Mouse (Mus musculus): Measurements from ENCODE around the gene Fcrla. TPM values are rescaled to one million over a fixed set of nuclear protein-coding genes. Genes with fewer than 3 reads are reported as not detected.
"Not testable (repeated sequence)": the region's sequence is repeated elsewhere in the genome, so short reads cannot be mapped to it uniquely, and the experiment has no call there.

Gene Fcrla
- polyA plus RNA-seq, 1 experiment, result 6.4 TPM

DNA sequence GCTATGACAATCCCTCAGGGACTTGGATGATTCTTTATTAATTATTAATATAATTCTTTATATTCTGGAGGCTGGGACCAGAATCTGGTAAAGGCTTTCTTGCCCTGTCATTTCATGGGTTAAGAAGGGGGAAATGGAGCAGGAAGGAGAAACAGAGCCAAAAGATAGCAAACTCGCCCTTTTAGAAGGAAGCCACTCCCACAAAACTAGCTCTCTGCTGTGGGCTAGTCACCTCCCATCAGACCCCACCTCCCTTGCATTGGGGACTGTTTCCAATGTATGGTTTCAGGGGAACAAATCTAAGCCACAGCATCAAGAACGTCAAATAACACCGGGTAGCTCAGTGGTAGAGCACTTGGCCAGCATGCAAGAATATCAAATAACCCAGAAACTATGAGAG lies 30.8 kb upstream of the Fcrla start:
- TF ChIP-seq CTCF (conservative IDR thresholded peaks at IDR 0.05; ENCODE audit: insufficient read depth, insufficient read length, low read depth, low read length) (no peak), POLR2A (IDR thresholded peaks at IDR 0.05; ENCODE audit: low read depth, low read length) (no peak)
- WGBS, result 62% methylated on average over 3 of the region's 3 CpGs

DNA sequence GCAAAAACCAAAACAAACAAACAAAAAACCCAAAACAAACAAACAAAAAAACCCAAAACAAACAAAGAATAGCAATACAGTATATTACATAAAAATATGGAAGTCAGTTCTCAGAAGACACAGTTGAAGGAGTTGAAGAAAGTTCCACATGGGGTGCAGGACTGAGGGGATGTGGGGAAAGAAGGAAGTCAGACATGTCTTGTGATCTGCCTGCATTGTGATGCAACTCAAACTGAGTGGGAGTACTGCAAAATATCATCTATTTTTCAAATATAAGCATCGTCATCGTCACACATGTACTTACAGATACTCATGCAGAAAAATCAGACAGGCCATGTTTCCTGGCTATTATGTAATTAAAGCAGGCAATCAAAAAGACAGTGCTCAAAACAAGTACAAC lies 25.8 kb upstream of the Fcrla start:
- no peak for DNase-seq
- H3K36me3 ChIP-seq (ENCODE audit: control insufficient read depth, insufficient read depth, low read length), result no peaks in the 10 kb centered on the region
- no peak overlapping the region for H3K4me3 ChIP-seq (ENCODE audit: insufficient read depth, low read depth, low read length)
- H3K27ac ChIP-seq (ENCODE audit: insufficient read depth, low read depth, low read length), result no peak overlapping the region
- H3K4me1 ChIP-seq (ENCODE audit: control insufficient read depth, insufficient read depth, low read length), result no peaks in the 10 kb centered on the region
- no peaks in the 10 kb centered on the region for H3K27me3 ChIP-seq (replicated peaks; ENCODE audit: control insufficient read depth, insufficient read depth, low read length)
- WGBS, result 86% methylated on average over 2 of the region's 2 CpGs
- no peak for TF ChIP-seq POLR2A (IDR thresholded peaks at IDR 0.05; ENCODE audit: low read depth, low read length)
- TF ChIP-seq CTCF (conservative IDR thresholded peaks at IDR 0.05; ENCODE audit: insufficient read depth, insufficient read length, low read depth, low read length), result no peak

More for the DNA sequence above, 30.8 kb upstream of the Fcrla start:
- H3K27me3 ChIP-seq (replicated peaks; ENCODE audit: control insufficient read depth, insufficient read depth, low read length), result no peaks in the 10 kb centered on the region
- H3K4me3 ChIP-seq (ENCODE audit: insufficient read depth, low read depth, low read length), result no peak overlapping the region
- no peak for DNase-seq
- H3K27ac ChIP-seq (ENCODE audit: insufficient read depth, low read depth, low read length), result no peak overlapping the region
- H3K4me1 ChIP-seq (ENCODE audit: control insufficient read depth, insufficient read depth, low read length), result peaks cover 3% of the 10 kb centered on the region; the same call in 1 of the 2 replicates
- H3K36me3 ChIP-seq (ENCODE audit: control insufficient read depth, insufficient read depth, low read length), result no peaks in the 10 kb centered on the region

DNA sequence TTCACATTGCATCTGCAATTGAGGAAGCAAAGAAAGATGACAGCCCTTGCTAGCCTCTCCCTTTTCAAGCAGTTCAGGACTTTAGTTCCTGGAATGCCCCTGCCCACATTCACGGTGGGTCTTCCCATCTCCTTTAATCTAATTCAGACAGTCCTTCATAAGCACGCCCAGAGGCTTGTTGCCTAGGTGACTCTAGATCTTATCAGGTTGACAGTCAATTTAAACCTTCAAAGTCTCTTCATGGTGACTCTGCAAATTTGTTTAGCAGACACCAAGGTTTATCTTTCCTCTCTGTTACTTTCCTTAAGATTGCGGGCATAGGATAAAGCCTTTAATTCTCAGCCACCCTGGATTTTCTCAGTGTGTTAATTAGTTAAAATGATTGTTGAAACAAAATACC lies 23.4 kb upstream of the Fcrla start:
- Histone ChIP-seq H3K4me1 (ENCODE audit: control insufficient read depth, insufficient read depth, low read length) (no peaks in the 10 kb centered on the region), H3K36me3 (ENCODE audit: control insufficient read depth, insufficient read depth, low read length) (no peaks in the 10 kb centered on the region), H3K27me3 (replicated peaks; ENCODE audit: control insufficient read depth, insufficient read depth, low read length) (no peaks in the 10 kb centered on the region), H3K27ac (ENCODE audit: insufficient read depth, low read depth, low read length) (no peak overlapping the region), H3K4me3 (ENCODE audit: insufficient read depth, low read depth, low read length) (no peak overlapping the region)
- no peak for DNase-seq
- 63% methylated on average over 3 of the region's 3 CpGs for WGBS
- TF ChIP-seq POLR2A (IDR thresholded peaks at IDR 0.05; ENCODE audit: low read depth, low read length) (no peak), CTCF (conservative IDR thresholded peaks at IDR 0.05; ENCODE audit: insufficient read depth, insufficient read length, low read depth, low read length) (no peak)

DNA sequence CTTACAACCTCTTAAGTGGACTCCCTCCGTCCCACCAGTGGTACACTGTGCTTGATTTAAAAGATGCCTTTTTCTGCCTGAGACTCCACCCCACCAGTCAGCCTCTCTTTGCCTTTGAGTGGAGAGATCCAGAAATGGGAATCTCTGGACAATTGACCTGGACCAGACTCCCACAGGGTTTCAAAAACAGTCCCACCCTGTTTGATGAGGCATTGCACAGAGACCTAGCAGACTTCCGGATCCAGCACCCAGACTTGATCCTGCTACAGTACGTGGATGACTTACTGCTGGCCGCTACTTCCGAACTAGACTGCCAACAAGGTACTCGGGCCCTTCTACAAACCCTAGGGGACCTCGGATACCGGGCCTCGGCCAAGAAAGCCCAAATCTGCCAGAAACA lies 17.5 kb upstream of the Fcrla start:
- DNase-seq; H3K36me3 ChIP-seq (ENCODE audit: control insufficient read depth, insufficient read depth, low read length); H3K27me3 ChIP-seq (replicated peaks; ENCODE audit: control insufficient read depth, insufficient read depth, low read length); H3K4me3 ChIP-seq (ENCODE audit: insufficient read depth, low read depth, low read length); H3K4me1 ChIP-seq (ENCODE audit: control insufficient read depth, insufficient read depth, low read length); H3K27ac ChIP-seq (ENCODE audit: insufficient read depth, low read depth, low read length): not testable (repeated sequence)
- WGBS, result 99% methylated on average over 9 of the region's 9 CpGs

DNA sequence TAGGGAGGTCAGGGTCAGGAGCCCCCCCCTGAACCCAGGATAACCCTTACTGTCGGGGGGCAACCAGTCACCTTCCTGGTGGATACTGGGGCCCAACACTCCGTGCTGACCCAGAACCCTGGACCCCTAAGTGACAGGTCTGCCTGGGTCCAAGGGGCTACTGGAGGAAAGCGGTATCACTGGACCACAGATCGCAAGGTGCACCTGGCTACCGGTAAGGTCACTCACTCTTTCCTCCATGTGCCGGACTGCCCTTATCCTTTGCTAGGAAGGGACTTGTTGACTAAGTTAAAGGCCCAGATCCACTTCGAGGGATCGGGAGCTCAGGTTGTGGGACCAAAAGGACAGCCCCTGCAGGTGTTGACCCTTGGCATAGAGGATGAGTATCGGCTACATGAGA lies 16.8 kb upstream of the Fcrla start:
- WGBS, result 96% methylated on average over 9 of the region's 9 CpGs
- not testable (repeated sequence) for H3K4me1 ChIP-seq (ENCODE audit: control insufficient read depth, insufficient read depth, low read length); H3K27me3 ChIP-seq (replicated peaks; ENCODE audit: control insufficient read depth, insufficient read depth, low read length); H3K4me3 ChIP-seq (ENCODE audit: insufficient read depth, low read depth, low read length); H3K36me3 ChIP-seq (ENCODE audit: control insufficient read depth, insufficient read depth, low read length); H3K27ac ChIP-seq (ENCODE audit: insufficient read depth, low read depth, low read length); DNase-seq

DNA sequence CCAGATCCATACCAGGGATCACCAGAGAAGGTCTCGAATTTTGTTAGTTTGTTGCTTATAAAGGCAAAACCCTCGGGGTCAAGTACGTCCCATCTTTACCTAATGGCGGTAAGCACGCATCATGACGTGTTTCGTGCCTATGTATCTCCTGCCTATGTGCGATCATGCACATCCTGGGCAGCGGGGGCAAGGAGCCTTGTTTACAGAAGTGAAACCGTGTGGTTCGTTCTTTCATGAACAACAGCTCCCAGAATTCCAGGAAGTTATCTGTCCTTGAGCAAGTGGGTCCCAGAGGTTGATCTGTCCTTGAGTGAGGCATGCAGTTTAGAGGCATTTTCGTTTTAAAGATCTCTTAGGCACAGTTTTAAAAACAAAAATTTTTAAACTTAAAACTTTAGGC lies 11.9 kb upstream of the Fcrla start:
- no peak for TF ChIP-seq CTCF (conservative IDR thresholded peaks at IDR 0.05; ENCODE audit: insufficient read depth, insufficient read length, low read depth, low read length)
- no peak for TF ChIP-seq POLR2A (IDR thresholded peaks at IDR 0.05; ENCODE audit: low read depth, low read length)
- H3K36me3 ChIP-seq (ENCODE audit: control insufficient read depth, insufficient read depth, low read length), result no peaks in the 10 kb centered on the region
- H3K4me3 ChIP-seq (ENCODE audit: insufficient read depth, low read depth, low read length), result no peak overlapping the region
- H3K27ac ChIP-seq (ENCODE audit: insufficient read depth, low read depth, low read length), result no peak overlapping the region
- no peaks in the 10 kb centered on the region for H3K4me1 ChIP-seq (ENCODE audit: control insufficient read depth, insufficient read depth, low read length)
- DNase-seq, result peak; percentile 36
- H3K27me3 ChIP-seq (replicated peaks; ENCODE audit: control insufficient read depth, insufficient read depth, low read length), result no peaks in the 10 kb centered on the region
- WGBS, result 64% methylated on average over 12 of the region's 12 CpGs

DNA sequence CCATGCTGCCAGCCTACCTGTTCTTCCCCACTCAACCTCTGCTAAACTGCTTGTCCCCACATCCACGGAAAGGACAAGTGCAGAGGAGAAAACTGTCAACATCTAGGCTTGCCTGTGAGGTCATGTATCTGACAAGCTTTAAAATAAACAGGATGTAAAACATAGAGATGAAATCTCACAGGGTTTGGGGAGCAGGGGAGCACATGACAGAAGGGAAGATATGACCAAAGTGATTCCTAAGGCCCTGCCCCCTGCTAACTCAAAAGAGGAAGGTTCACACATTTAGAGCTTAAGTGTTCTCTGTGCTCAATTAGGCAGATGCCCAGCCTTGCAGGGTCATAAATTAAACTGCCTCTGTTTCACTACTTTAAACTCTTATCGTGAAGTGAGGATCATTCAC lies 7.0 kb upstream of the Fcrla start:
- H3K27me3 ChIP-seq (replicated peaks; ENCODE audit: control insufficient read depth, insufficient read depth, low read length), result no peaks in the 10 kb centered on the region
- TF ChIP-seq CTCF (conservative IDR thresholded peaks at IDR 0.05; ENCODE audit: insufficient read depth, insufficient read length, low read depth, low read length), result no peak
- no peak for TF ChIP-seq POLR2A (IDR thresholded peaks at IDR 0.05; ENCODE audit: low read depth, low read length)
- 31% methylated on average over 2 of the region's 2 CpGs for WGBS
- no peak overlapping the region for H3K4me3 ChIP-seq (ENCODE audit: insufficient read depth, low read depth, low read length)
- no peak for DNase-seq
- H3K36me3 ChIP-seq (ENCODE audit: control insufficient read depth, insufficient read depth, low read length), result no peaks in the 10 kb centered on the region
- H3K4me1 ChIP-seq (ENCODE audit: control insufficient read depth, insufficient read depth, low read length), result no peaks in the 10 kb centered on the region
- no peak overlapping the region for H3K27ac ChIP-seq (ENCODE audit: insufficient read depth, low read depth, low read length)

DNA sequence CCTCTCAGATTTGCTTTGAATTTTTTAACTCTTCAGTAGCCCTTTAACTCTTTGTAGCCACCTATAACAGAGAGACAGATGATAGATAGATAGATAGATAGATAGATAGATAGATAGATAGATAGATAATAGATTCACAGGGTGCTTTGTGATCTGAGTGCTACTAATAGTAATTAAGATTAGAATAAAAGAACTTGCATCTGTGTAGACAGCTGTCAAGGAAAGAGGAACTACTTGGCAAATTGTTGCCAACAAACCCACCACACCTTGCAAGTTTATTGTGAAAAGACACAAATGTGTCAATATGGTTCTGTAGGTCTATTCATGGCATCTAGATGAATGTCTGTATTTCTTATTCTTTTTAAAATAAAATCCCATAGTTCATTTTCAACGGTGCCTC lies 6.6 kb upstream of the Fcrla start:
- Histone ChIP-seq H3K27ac (ENCODE audit: insufficient read depth, low read depth, low read length) (no peak overlapping the region), H3K27me3 (replicated peaks; ENCODE audit: control insufficient read depth, insufficient read depth, low read length) (no peaks in the 10 kb centered on the region), H3K36me3 (ENCODE audit: control insufficient read depth, insufficient read depth, low read length) (no peaks in the 10 kb centered on the region), H3K4me3 (ENCODE audit: insufficient read depth, low read depth, low read length) (no peak overlapping the region), H3K4me1 (ENCODE audit: control insufficient read depth, insufficient read depth, low read length) (no peaks in the 10 kb centered on the region)
- no peak for TF ChIP-seq POLR2A (IDR thresholded peaks at IDR 0.05; ENCODE audit: low read depth, low read length)
- TF ChIP-seq CTCF (conservative IDR thresholded peaks at IDR 0.05; ENCODE audit: insufficient read depth, insufficient read length, low read depth, low read length), result no peak
- DNase-seq, result no peak
- 82% methylated on average over 1 of the region's 1 CpGs for WGBS
